Mouse (Mus musculus) brain, adult 2 months (tissue): ENCODE results near the gene 1700003F12Rik.

Experiments
- DNase-seq: peaks from one replicate; pipeline ENCODE4 v3.0.0; 2011; ENCODE audit warnings: low read depth, low spot score

The 1700003F12Rik gene

DNA sequence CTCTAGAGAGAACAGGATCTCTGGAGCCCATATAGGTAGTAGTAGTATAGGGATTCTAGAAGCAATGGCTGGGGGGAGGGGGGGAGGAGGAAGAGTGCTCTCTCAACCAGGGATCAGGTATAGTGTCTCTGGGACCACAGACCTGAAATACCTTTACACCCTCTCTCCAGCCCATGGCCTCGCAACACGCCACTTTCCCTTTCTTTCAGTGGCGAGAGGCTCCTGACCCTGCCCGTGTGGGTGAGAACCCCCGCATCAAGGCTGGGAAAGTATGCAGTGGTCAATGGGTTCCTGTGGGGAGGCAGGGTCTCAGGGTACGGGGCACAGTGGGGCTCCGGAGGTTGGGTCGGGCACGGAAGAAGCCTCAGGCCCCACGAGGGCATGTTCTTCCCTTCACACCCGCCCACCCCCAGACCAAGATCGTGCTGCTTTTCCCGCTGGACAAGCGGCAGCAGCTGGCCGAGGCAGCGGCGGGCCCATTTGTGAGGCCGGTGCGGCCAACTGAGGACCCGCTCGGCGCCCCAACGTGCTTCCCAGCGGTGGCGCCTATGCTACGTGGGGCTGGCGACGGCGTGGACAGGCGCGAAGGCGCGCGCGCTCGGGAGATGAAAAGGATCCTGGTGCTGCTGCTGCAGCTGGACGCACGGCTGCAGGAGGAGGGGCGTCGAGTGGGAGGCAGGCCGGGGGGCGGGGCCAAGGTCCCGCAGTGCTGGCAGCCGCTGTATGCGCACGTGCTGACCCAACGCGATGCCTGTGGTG is 2.4 kb downstream of the 1700003F12Rik start:
- DNase-seq, result peak; percentile 66

DNA sequence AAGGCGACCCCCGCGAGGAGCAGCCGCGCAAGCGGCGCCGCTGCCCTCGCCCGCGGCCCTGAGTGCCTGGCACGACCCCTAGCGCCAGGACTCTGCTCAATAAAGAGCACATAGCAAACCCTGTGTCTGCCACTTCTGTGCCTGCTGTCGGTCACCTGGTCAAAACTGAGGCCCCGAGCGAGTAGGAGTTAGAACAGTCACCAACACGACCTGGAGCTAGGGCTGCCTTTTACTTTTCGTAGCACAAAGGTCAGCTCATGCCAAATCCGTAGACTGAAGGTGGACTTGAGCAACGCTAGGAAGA is 3.0 kb downstream of the 1700003F12Rik start:
- DNase-seq, result no peak

- no peak for DNase-seq
Measured at GRCm38 (mm10) chr2:154550937-154551336, 4.1 kb downstream of the 1700003F12Rik start.

- no peak for DNase-seq
Measured at GRCm38 (mm10) chr2:154551476-154551875, 4.6 kb downstream of the 1700003F12Rik start, which contains the start of gene Actl10. Gene Actl10 (plus strand): TSS chr2:154551776.

GRCm38 (mm10) chr2:154551927-154552326 is 5.0 kb downstream of the 1700003F12Rik start:
- DNase-seq, result no peak

DNA sequence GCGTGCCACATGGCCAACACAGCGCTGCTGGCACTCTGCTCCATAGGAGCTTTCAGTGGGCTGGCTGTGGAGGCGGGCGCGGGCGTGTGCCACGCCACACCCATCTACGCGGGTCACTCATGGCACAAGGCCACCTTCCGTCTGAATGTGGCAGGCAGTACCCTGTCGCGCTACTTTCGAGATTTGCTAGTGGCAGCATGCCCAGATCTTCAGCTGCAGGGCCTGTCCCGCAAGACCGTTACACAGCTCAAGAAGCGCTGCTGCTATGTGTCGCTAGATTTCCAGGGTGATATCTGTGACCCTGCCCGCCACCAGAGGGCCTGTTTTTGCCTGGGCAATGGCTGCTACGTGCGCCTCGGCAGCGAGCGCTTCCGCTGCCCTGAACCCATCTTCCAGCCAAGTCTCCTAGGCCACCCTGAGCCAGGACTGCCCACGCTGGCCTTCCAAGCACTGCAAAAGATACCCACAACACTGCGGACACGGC is 5.6 kb downstream of the 1700003F12Rik start:
- DNase-seq, result peak; percentile 91

DNA sequence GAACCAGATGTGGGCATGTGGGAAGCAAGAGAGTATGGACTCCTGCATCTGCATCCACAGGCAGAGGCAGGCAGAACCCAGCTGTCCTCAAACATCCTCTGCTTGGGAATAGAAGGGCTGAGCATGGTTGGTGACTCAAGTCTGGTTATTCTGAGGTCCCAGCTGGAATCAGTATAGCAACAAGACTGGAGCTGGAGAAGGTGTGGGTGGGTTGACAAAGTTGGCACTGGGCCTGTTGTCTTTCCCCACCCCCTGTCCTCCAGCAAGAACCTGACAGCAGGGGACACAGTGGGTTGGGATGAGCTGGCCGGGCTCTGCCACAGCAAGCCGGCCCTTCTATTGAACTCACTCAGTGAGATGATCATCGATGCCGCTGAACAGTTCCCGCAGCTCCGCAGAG is 8.3 kb downstream of the 1700003F12Rik start:
- peak; percentile 95 for DNase-seq

GRCm38 (mm10) chr2:154557184-154557832 is 10.4 kb downstream of the 1700003F12Rik start:
- DNase-seq, result peak; percentile 76

- DNase-seq, result peak; percentile 80
Measured at GRCm38 (mm10) chr2:154558264-154559039, 11.6 kb downstream of the 1700003F12Rik start, which contains the start of gene Necab3. Gene Necab3 (minus strand): TSS chr2:154558890.

- DNase-seq, result no peak
Measured at GRCm38 (mm10) chr2:154563612-154564170, 16.8 kb downstream of the 1700003F12Rik start.

GRCm38 (mm10) chr2:154565562-154565961 is 18.7 kb downstream of the 1700003F12Rik start:
- peak; percentile 97 for DNase-seq

DNA sequence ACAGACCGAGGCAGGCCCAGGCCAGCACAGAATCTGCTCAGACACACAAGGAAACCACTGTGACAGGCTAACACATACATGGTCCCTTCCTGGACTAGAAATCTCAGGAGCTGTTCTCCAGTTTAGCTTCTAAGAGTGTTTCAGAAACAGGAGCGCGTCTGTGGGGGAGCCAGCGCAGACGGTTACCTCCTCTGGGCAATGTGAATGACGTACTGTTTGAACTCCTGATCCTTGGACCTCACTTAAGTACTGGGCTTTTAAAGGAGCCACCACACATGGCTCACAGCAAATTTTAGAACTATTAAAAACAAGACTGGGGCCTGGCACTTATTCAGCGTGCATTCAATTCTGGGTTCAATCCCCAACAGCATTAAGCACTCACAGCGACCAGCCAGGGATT is 19.8 kb downstream of the 1700003F12Rik start:
- DNase-seq, result no peak

DNA sequence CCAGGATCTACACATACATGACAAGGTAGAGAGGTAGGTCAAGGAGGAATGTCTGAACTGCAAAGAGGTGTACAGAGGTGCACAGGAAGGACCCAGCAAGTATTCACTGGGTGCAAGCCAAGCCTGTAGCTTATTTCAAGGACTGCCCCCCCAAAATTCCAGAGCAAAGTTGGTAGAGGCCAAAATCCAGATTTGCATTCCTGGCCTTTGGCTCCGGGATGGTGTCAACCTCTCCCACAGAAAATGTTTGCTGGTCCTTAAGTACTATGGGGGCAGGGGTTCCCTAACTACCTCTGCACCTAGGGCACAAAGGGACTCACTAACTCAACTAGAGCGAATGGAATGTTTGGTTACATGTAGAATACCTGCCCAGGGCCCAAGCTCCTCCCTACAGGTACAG is 20.9 kb downstream of the 1700003F12Rik start:
- no peak for DNase-seq

- DNase-seq, result no peak
Measured at GRCm38 (mm10) chr2:154568329-154569070, 21.6 kb downstream of the 1700003F12Rik start.

GRCm38 (mm10) chr2:154569071-154569748 is 22.3 kb downstream of the 1700003F12Rik start:
- peak; percentile 67 for DNase-seq

GRCm38 (mm10) chr2:154569836-154570286 is 23.0 kb downstream of the 1700003F12Rik start, which contains the start of gene E2f1:
Gene E2f1 (minus strand): TSS chr2:154569892.
- DNase-seq, result peak; percentile 97

- no peak for DNase-seq
Measured at GRCm38 (mm10) chr2:154570666-154571065, 23.8 kb downstream of the 1700003F12Rik start.

DNA sequence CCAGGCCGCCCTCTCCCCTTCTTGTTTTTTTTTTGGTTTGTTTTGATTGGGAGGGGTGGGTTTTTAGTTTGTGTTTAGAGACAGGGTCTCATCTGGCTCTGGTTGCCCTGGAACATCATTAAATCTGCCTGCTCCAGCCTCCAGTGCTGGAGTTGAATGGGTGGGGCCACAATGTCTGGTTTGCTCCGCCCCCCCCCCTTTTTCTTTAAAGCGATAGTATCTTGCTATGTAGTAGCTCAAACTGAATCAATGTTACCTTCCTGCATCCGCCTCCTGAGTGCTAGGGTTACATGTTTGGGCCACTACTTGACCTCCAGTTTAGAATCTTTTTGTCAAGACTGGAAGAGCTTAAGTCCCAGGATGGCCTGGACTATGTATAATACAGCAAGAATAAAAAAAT is 24.4 kb downstream of the 1700003F12Rik start:
- no peak for DNase-seq

DNA sequence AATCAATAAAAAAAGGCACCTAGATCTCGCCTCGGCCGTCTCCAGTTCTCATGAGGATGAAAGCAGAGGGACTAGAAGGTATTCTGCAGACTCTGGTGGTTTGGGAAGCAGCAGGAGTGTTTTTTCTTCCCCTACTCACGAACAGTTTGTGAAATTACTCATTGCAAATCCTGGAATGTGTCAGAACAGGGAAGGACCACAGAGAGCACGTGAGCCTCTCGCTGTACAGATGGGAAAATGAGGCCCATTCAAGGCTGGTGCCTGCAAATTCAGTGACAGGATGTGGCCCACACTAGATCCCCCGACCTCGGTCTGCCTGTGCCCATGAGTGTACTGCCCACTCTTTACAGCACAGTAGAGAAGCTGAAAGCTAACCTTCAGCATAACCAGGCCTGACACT is 25.1 kb downstream of the 1700003F12Rik start:
- peak; percentile 66 for DNase-seq

DNA sequence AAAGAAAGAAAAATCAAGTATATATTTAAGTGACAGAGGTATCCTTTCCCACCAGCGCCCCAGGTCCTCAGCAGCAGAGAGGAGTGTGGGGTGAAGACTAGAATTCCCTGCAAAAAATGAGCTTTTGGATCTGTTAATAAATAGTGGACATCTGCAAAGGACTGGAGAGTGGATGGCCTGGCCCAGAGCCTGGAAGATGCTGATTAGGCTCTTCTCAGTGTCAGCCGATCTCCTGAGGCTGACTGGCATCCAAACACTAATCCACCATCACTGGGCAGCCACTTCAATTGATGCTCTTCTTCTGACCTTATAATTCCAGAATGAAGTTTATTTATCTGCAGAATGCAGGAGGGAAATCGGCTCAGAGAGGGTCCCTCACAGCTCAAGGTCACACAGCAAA is 26.1 kb downstream of the 1700003F12Rik start:
- no peak for DNase-seq
